11 mouse cellular contexts compared by ENCODE assay signal in the genomic region with DNA sequence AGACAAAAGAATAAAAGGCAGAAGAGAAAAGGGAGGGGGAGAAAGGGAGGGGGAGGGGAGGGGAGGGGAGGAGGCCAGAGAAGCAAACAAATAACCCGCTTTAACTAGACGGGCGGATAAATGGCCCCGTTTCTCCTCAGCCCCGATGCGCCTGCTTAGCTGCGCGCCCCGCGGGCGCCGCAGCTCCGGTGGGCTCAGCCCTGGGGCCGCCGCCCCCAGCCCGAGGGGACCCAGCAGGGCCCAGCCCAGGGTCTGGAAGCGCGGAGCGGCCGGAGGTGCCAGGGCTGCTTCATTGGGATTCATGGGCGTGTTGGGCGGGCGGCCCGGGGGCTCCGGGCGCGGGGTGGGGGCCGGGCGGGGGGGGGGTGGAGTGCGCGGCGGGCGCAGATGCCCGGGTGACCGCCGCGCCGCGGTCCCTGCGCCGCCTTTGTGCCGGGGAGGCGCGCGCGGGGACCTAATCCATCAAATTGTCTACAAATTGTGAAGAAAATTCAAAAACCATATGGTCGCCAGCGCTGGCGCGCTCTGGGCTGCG. TPM values are rescaled to one million over a fixed set of nuclear protein-coding genes. Genes with fewer than 3 reads are reported as not detected.
A peak's percentile ranks its signal among the peaks of the same experiment; 100 is the strongest.
DNase-seq lines count a peak whose midpoint lies in the region; ATAC-seq and TF ChIP-seq lines count a peak whose summit lies in the region.
"Had no signal": no experiment of that assay in that cellular context is flagged by ENCODE, and none has a peak within 500 bp of the region (broad histone marks: within the 10 kb centered on the region; RNA-seq: fewer than 3 reads in every experiment).

No protein-coding gene starts in this region.

- H3K27ac ChIP-seq in kidney, postnatal 0 days = no peak overlapping the region
- H3K27ac ChIP-seq in embryonic facial prominence, embryonic 14.5 days (replicated peaks; ENCODE audit: low read depth, low read length) = no peak overlapping the region
- H3K27ac ChIP-seq in hindbrain, postnatal 0 days = peak overlapping the region; percentile 80
- peak overlapping the region; percentile 89 for H3K27ac ChIP-seq in neural tube, embryonic 12.5 days
- H3K27ac ChIP-seq: liver, embryonic 14.5 days had no signal

- no peak overlapping the region for H3K9ac ChIP-seq in kidney, postnatal 0 days (ENCODE audit: low read depth, low read length)
- H3K9ac ChIP-seq in embryonic facial prominence, embryonic 14.5 days (ENCODE audit: low read depth, low read length) = peak overlapping the region; percentile 37; the same call in 1 of the 2 replicates
- peak overlapping the region; percentile 43 for H3K9ac ChIP-seq in hindbrain, postnatal 0 days (replicated peaks; ENCODE audit: low read length)
- peak overlapping the region; percentile 89 for H3K9ac ChIP-seq in neural tube, embryonic 12.5 days
- H3K9ac ChIP-seq: liver, embryonic 14.5 days had no signal

- WGBS in kidney, postnatal 0 days = 4% methylated on average over 41 of the region's 51 CpGs
- WGBS in embryonic facial prominence, embryonic 14.5 days = 0% methylated on average over 14 of the region's 51 CpGs
- under 1% methylated on average over 31 of the region's 51 CpGs for WGBS in hindbrain, postnatal 0 days
- under 1% methylated on average over 49 of the region's 51 CpGs for WGBS in neural tube, embryonic 12.5 days

- ATAC-seq in kidney, postnatal 0 days (replicated peaks; ENCODE audit: low FRiP score, low read depth) = no peak
- ATAC-seq in embryonic facial prominence, embryonic 14.5 days (ENCODE audit: low read depth) = no peak
- ATAC-seq in hindbrain, postnatal 0 days = no peak
- ATAC-seq in neural tube, embryonic 12.5 days (ENCODE audit: low FRiP score, low read depth) = peak; percentile 73

- no peaks in the 10 kb centered on the region for H3K9me3 ChIP-seq in kidney, postnatal 0 days (replicated peaks; ENCODE audit: low read length)
- no peaks in the 10 kb centered on the region for H3K9me3 ChIP-seq in embryonic facial prominence, embryonic 14.5 days (ENCODE audit: control insufficient read depth, low read length)
- no peaks in the 10 kb centered on the region for H3K9me3 ChIP-seq in hindbrain, postnatal 0 days (ENCODE audit: low read length)
- H3K9me3 ChIP-seq in neural tube, embryonic 12.5 days = no peaks in the 10 kb centered on the region

- peaks cover 25% of the 10 kb centered on the region for H3K4me1 ChIP-seq in kidney, postnatal 0 days (replicated peaks; ENCODE audit: insufficient read depth, low read length)
- peaks cover 8% of the 10 kb centered on the region for H3K4me1 ChIP-seq in embryonic facial prominence, embryonic 14.5 days (ENCODE audit: control insufficient read depth, insufficient read depth, low read length)
- no peaks in the 10 kb centered on the region for H3K4me1 ChIP-seq in hindbrain, postnatal 0 days (ENCODE audit: insufficient read depth, low read length)
- peaks cover 60% of the 10 kb centered on the region for H3K4me1 ChIP-seq in neural tube, embryonic 12.5 days

- no peak for TF ChIP-seq CTCF in kidney, postnatal 0 days (IDR thresholded peaks at IDR 0.05; ENCODE audit: low read depth)
- TF ChIP-seq CTCF in hindbrain, postnatal 0 days (IDR thresholded peaks at IDR 0.05; ENCODE audit: low read depth) = no peak

- no peaks in the 10 kb centered on the region for H3K36me3 ChIP-seq in kidney, postnatal 0 days (ENCODE audit: insufficient read depth, low read length)
- H3K36me3 ChIP-seq in embryonic facial prominence, embryonic 14.5 days (ENCODE audit: control insufficient read depth, insufficient read depth, low read length) = no peaks in the 10 kb centered on the region
- no peaks in the 10 kb centered on the region for H3K36me3 ChIP-seq in hindbrain, postnatal 0 days (ENCODE audit: insufficient read depth, low read length)
- H3K36me3 ChIP-seq in neural tube, embryonic 12.5 days = no peaks in the 10 kb centered on the region
- H3K36me3 ChIP-seq: G1E had no signal

- H3K4me2 ChIP-seq in kidney, postnatal 0 days (ENCODE audit: low read length) = peak overlapping the region; percentile 2; the same call in 1 of the 2 replicates
- H3K4me2 ChIP-seq in embryonic facial prominence, embryonic 14.5 days (ENCODE audit: low read depth, low read length) = peak overlapping the region; percentile 43
- peak overlapping the region; percentile 49 for H3K4me2 ChIP-seq in hindbrain, postnatal 0 days (ENCODE audit: low read depth, low read length)
- peak overlapping the region; percentile 64 for H3K4me2 ChIP-seq in neural tube, embryonic 12.5 days (replicated peaks)

- H3K27me3 ChIP-seq in kidney, postnatal 0 days (ENCODE audit: insufficient read depth, low read length) = peaks cover 79% of the 10 kb centered on the region
- H3K27me3 ChIP-seq in embryonic facial prominence, embryonic 14.5 days (replicated peaks; ENCODE audit: control insufficient read depth, insufficient read depth, low read length) = peaks cover 100% of the 10 kb centered on the region
- peaks cover 69% of the 10 kb centered on the region for H3K27me3 ChIP-seq in hindbrain, postnatal 0 days (ENCODE audit: insufficient read depth, low read length)
- peaks cover 88% of the 10 kb centered on the region for H3K27me3 ChIP-seq in neural tube, embryonic 12.5 days (replicated peaks)

- DNase-seq in kidney, postnatal 0 days (ENCODE audit: low spot score) = no peak
- DNase-seq in kidney, adult 9 months = no peak
- DNase-seq in embryonic facial prominence, embryonic 14.5 days (ENCODE audit: low spot score) = no peak
- DNase-seq in hindbrain, postnatal 0 days (ENCODE audit: low spot score) = no peak
- DNase-seq in spleen, postnatal 36 days (ENCODE audit: low spot score in 2 of 2) = no peak
- DNase-seq in frontal cortex, postnatal 25 days (ENCODE audit: low spot score in 2 of 2) = no peak

- no peak overlapping the region for H3K4me3 ChIP-seq in kidney, postnatal 0 days (replicated peaks; ENCODE audit: low read depth, low read length)
- peak overlapping the region; percentile 23 for H3K4me3 ChIP-seq in embryonic facial prominence, embryonic 14.5 days (ENCODE audit: low read depth, low read length)
- H3K4me3 ChIP-seq in hindbrain, postnatal 0 days (ENCODE audit: low read length) = peak overlapping the region; percentile 39
- peak overlapping the region; percentile 59 for H3K4me3 ChIP-seq in neural tube, embryonic 12.5 days

RNA-seq across cellular contexts. Expression of a gene that starts 4.7 kb away (rescaled TPM):
- 0.04 TPM in 1 of 2 replicates, not detected in the other for polyA plus RNA-seq in kidney, postnatal 0 days (2015; fragmentation: Nextera tagmentation; extraction: Ambion mirVana)
- polyA plus RNA-seq in embryonic facial prominence, embryonic 14.5 days (2014; fragmentation: Nextera tagmentation; extraction: Ambion mirVana) = 1.6 and 2.0 TPM in 2 replicates
- 27.0 and 32.2 TPM in 2 replicates for total RNA-seq in hindbrain, postnatal 0 days (2014; rRNA removed)
- 9.2 and 9.6 TPM in 2 replicates for polyA plus RNA-seq in hindbrain, postnatal 0 days (2015; fragmentation: Nextera tagmentation; extraction: Ambion mirVana)
- 20.3 and 21.3 TPM in 2 replicates for polyA plus RNA-seq in neural tube, embryonic 12.5 days (2016; fragmentation: Nextera tagmentation; extraction: Ambion mirVana)
- total RNA-seq: G1E had no signal
- polyA plus RNA-seq: cortical plate, adult 2 months; G1E; liver, embryonic 14.5 days; testis, adult 2 months had no signal

Comparison
In these comparisons a context has a peak if more than half of its experiments do, and no peak if none do; other contexts are left out.
1. H3K27ac ChIP-seq: peak in hindbrain, postnatal 0 days (single experiment) and neural tube, embryonic 12.5 days (single experiment); none in kidney, postnatal 0 days (single experiment) and embryonic facial prominence, embryonic 14.5 days (single experiment).
2. H3K4me2 ChIP-seq: peak in every context shown above with its lines; median percentile 64 in neural tube, embryonic 12.5 days; 49 in hindbrain, postnatal 0 days; 43 in embryonic facial prominence, embryonic 14.5 days; 2 in kidney, postnatal 0 days.